Mouse (Mus musculus): ENCODE measurements around the gene Dpm3. TPM values are rescaled to one million over a fixed set of nuclear protein-coding genes. Genes with fewer than 3 reads are reported as not detected.

Dpm3 gene
- polyA plus RNA-seq, 1 experiment from 2014 or later = 119 TPM

- Histone ChIP-seq H3K27me3 (ENCODE audit: insufficient read depth, low read length) (no peaks in the 10 kb centered on the region), H3K27ac (ENCODE audit: low read depth) (no peak overlapping the region), H3K4me1 (ENCODE audit: insufficient read depth) (no peaks in the 10 kb centered on the region), H3K4me3 (ENCODE audit: low read depth, low read length) (no peak overlapping the region), H3K36me3 (ENCODE audit: insufficient read depth) (no peaks in the 10 kb centered on the region), H3K9ac (no peak overlapping the region), H3K9me3 (ENCODE audit: low read depth, low read length) (no peaks in the 10 kb centered on the region), H3K4me2 (no peak overlapping the region)
- ATAC-seq (ENCODE audit: insufficient read depth) (no peak), DNase-seq (no peak)
- WGBS = 49% methylated on average over 6 of the region's 6 CpGs
- TF ChIP-seq CTCF (IDR thresholded peaks at IDR 0.05; ENCODE audit: low read depth) = no peak
Observed at GRCm38 (mm10) chr3:89304440-89304839, 45.3 kb downstream of the Dpm3 start.

GRCm38 (mm10) chr3:89305105-89305504 is 45.9 kb downstream of the Dpm3 start:
- no peak for DNase-seq
- no peak for TF ChIP-seq CTCF (IDR thresholded peaks at IDR 0.05; ENCODE audit: low read depth)
- Histone ChIP-seq H3K27me3 (ENCODE audit: insufficient read depth, low read length) (no peaks in the 10 kb centered on the region), H3K4me2 (no peak overlapping the region), H3K9ac (no peak overlapping the region), H3K36me3 (ENCODE audit: insufficient read depth) (no peaks in the 10 kb centered on the region), H3K9me3 (ENCODE audit: low read depth, low read length) (no peaks in the 10 kb centered on the region), H3K4me1 (ENCODE audit: insufficient read depth) (no peaks in the 10 kb centered on the region), H3K4me3 (ENCODE audit: low read depth, low read length) (no peak overlapping the region), H3K27ac (ENCODE audit: low read depth) (peak overlapping the region; percentile 48; the same call in 1 of the 2 replicates)
- 60% methylated on average over 4 of the region's 4 CpGs for WGBS
- no peak for ATAC-seq (ENCODE audit: insufficient read depth)

GRCm38 (mm10) chr3:89305551-89306325 is 46.6 kb downstream of the Dpm3 start:
- ATAC-seq (ENCODE audit: insufficient read depth) = no peak; the same call in 1 of the 2 replicates
- no peak for TF ChIP-seq CTCF (IDR thresholded peaks at IDR 0.05; ENCODE audit: low read depth)
- H3K27ac ChIP-seq (ENCODE audit: low read depth) = peak overlapping the region; percentile 48; the same call in 1 of the 2 replicates

GRCm38 (mm10) chr3:89308089-89308488 is 48.9 kb downstream of the Dpm3 start:
- Histone ChIP-seq H3K9me3 (ENCODE audit: low read depth, low read length) (no peaks in the 10 kb centered on the region), H3K4me3 (ENCODE audit: low read depth, low read length) (no peak overlapping the region), H3K27me3 (ENCODE audit: insufficient read depth, low read length) (no peaks in the 10 kb centered on the region), H3K9ac (no peak overlapping the region), H3K4me1 (ENCODE audit: insufficient read depth) (no peaks in the 10 kb centered on the region), H3K4me2 (no peak overlapping the region), H3K36me3 (ENCODE audit: insufficient read depth) (no peaks in the 10 kb centered on the region), H3K27ac (ENCODE audit: low read depth) (no peak overlapping the region)
- WGBS = 4% methylated on average over 9 of the region's 9 CpGs
- peak; percentile 93 for TF ChIP-seq CTCF (IDR thresholded peaks at IDR 0.05; ENCODE audit: low read depth)
- DNase-seq (peak; percentile 91), ATAC-seq (ENCODE audit: insufficient read depth) (peak; percentile 79)

More at GRCm38 (mm10) chr3:89305551-89306325, 46.6 kb downstream of the Dpm3 start:
- Histone ChIP-seq H3K4me2 (no peak overlapping the region), H3K36me3 (ENCODE audit: insufficient read depth) (no peaks in the 10 kb centered on the region), H3K9me3 (ENCODE audit: low read depth, low read length) (no peaks in the 10 kb centered on the region), H3K27me3 (ENCODE audit: insufficient read depth, low read length) (no peaks in the 10 kb centered on the region), H3K4me1 (ENCODE audit: insufficient read depth) (no peaks in the 10 kb centered on the region), H3K4me3 (ENCODE audit: low read depth, low read length) (no peak overlapping the region), H3K9ac (no peak overlapping the region)
- 51% methylated on average over 8 of the region's 8 CpGs for WGBS
- no peak for DNase-seq

- H3K36me3 ChIP-seq (ENCODE audit: insufficient read depth) = no peaks in the 10 kb centered on the region
- peak overlapping the region; percentile 64; the same call in 1 of the 2 replicates for H3K27ac ChIP-seq (ENCODE audit: low read depth)
- H3K9ac ChIP-seq = no peak overlapping the region
- H3K4me1 ChIP-seq (ENCODE audit: insufficient read depth) = peaks cover 14% of the 10 kb centered on the region
- peaks cover 19% of the 10 kb centered on the region for H3K27me3 ChIP-seq (ENCODE audit: insufficient read depth, low read length)
- peak overlapping the region; percentile 77; the same call in 1 of the 2 replicates for H3K4me2 ChIP-seq
- no peak overlapping the region for H3K4me3 ChIP-seq (ENCODE audit: low read depth, low read length)
- ATAC-seq (ENCODE audit: insufficient read depth) = no peak
- 33% methylated on average over 5 of the region's 5 CpGs for WGBS
- TF ChIP-seq CTCF (IDR thresholded peaks at IDR 0.05; ENCODE audit: low read depth) = no peak
- no peaks in the 10 kb centered on the region for H3K9me3 ChIP-seq (ENCODE audit: low read depth, low read length)
- DNase-seq = peak; percentile 10
Observed at GRCm38 (mm10) chr3:89314340-89314739, 55.2 kb downstream of the Dpm3 start.

GRCm38 (mm10) chr3:89314791-89315190 is 55.6 kb downstream of the Dpm3 start:
- peaks cover 24% of the 10 kb centered on the region for H3K27me3 ChIP-seq (ENCODE audit: insufficient read depth, low read length)
- no peaks in the 10 kb centered on the region for H3K36me3 ChIP-seq (ENCODE audit: insufficient read depth)
- no peaks in the 10 kb centered on the region for H3K9me3 ChIP-seq (ENCODE audit: low read depth, low read length)
- WGBS = 40% methylated on average over 2 of the region's 2 CpGs
- H3K9ac ChIP-seq = peak overlapping the region; percentile 52; the same call in 1 of the 2 replicates
- no peak for TF ChIP-seq CTCF (IDR thresholded peaks at IDR 0.05; ENCODE audit: low read depth)
- peak overlapping the region; percentile 37 for H3K4me3 ChIP-seq (ENCODE audit: low read depth, low read length)
- peaks cover 19% of the 10 kb centered on the region for H3K4me1 ChIP-seq (ENCODE audit: insufficient read depth)
- peak overlapping the region; percentile 77 for H3K4me2 ChIP-seq
- ATAC-seq (ENCODE audit: insufficient read depth) (no peak), DNase-seq (peak; percentile 27)
- 0 out of 2 replicates have a peak overlapping the region, but pooled peaks have one; percentile 42 for H3K27ac ChIP-seq (ENCODE audit: low read depth)

- Histone ChIP-seq H3K9ac (peak overlapping the region; percentile 52), H3K27me3 (ENCODE audit: insufficient read depth, low read length) (peaks cover 29% of the 10 kb centered on the region), H3K27ac (ENCODE audit: low read depth) (0 out of 2 replicates have a peak overlapping the region, but pooled peaks have one; percentile 42), H3K36me3 (ENCODE audit: insufficient read depth) (no peaks in the 10 kb centered on the region), H3K9me3 (ENCODE audit: low read depth, low read length) (no peaks in the 10 kb centered on the region), H3K4me3 (ENCODE audit: low read depth, low read length) (peak overlapping the region; percentile 37), H3K4me1 (ENCODE audit: insufficient read depth) (peaks cover 19% of the 10 kb centered on the region), H3K4me2 (peak overlapping the region; percentile 77)
- peak; percentile 33 for ATAC-seq (ENCODE audit: insufficient read depth)
- TF ChIP-seq CTCF (IDR thresholded peaks at IDR 0.05; ENCODE audit: low read depth) = peak; percentile 97
- 4% methylated on average over 25 of the region's 26 CpGs for WGBS
- DNase-seq = peak; percentile 92
Observed at GRCm38 (mm10) chr3:89315195-89315929, 56.2 kb downstream of the Dpm3 start.

Data from lung, embryonic 14.5 days (tissue).